Mouse (Mus musculus): ENCODE data around the gene Efna3. TPM values are rescaled to one million over a fixed set of nuclear protein-coding genes. Genes with fewer than 3 reads are reported as not detected.

The Efna3 gene
- polyA plus RNA-seq, 1 experiment from 2014 or later: 10.7 TPM

DNA sequence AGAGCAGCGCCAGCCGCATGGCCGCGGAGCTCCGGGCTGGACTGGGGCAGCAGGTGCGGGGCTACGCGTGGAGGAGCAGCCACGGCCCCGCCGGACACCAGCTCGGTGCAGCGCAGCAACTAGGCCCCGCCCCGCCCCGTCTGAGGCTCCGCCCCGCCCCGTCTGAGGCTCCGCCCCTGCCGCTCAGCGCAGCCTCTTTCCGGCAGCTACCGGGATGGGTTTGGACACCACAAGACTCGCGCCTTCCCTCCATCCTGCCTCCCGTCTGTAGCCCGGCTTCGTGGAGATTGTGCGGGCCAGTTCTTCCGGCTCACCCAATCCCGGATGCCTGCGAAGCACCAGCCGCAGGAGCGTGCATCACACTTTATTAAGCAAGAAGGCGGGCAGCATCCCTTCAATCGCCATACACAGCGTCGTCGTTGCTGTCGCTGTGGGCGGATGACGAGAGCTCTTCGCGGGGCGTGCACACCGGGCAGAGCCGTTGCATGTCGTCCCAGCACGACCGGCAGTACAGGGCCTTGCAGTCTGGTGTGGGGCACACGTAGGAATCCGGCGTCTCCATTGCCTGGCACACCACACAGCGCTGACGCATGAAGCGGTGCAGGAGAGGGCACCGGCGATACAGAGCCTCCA is 27.2 kb upstream of the Efna3 start, which contains the start of gene Adam15:
Adam15 (minus strand) TSS at position 128 of the 633 bp plus-strand sequence.
- Histone ChIP-seq H3K4me1 (replicated peaks) (peaks cover 49% of the 10 kb centered on the region), H3K27ac (peak within 1 kb of the TSS; percentile 86), H3K27me3 (ENCODE audit: insufficient read depth, poor library complexity, severe bottlenecking) (peaks cover 65% of the 10 kb centered on the region), H3K4me3 (peak within 1 kb of the TSS; percentile 73), H3K9me3 (no peaks in the 10 kb centered on the region), H3K36me3 (peaks cover 20% of the 10 kb centered on the region)
- peak; percentile 90 for DNase-seq (ENCODE audit: low spot score)
- WGBS: 1% methylated on average over 59 of the region's 59 CpGs

DNA sequence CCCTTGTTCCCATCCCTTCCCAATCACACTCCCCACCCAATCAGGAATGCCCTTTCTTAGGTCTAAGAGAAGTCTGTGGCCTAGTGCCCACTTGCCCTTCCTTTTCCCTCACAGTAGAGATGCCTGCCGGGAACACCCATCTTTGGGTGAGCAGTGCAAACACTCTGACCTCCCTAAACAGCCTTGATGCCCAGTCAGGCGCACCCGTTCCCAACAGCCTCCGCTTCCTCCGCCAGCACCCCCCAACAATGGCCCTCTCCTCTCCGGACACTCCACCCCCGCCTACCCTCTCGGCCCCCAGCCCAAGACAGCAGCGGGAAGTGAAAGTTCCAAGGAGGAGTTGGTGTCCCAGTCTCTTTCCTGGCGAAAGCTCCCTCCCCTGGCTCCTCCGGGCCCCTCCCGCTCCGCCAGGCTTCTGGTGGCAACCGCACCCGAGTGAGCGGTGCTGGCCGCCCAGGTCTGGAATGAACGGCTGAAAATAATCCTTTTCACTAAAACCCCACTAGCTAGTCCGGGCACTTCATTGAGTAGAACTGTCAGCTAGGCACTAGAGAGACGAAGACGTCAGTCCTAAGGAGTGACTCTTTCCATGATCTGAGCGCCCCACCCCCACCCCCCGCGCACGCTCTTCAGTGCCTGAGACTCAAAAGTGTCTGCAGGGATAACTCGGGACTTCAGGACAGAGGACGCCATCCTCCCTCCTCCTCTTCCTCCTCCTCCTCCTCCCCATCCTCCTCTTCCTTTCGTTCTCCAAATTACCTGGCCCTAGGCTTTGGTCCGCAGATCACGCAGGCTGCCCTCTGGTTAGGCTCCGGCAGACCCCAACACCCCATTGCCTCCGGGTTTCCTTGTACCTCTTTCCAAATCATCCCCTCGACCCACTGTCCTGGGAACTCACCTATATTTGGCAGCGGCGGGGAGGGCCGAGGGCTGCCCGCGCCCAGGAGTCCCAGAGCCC is 26.4 kb upstream of the Efna3 start:
- peak; percentile 25 for DNase-seq (ENCODE audit: low spot score)
- Histone ChIP-seq H3K27ac (peak overlapping the region; percentile 86), H3K4me3 (peak overlapping the region; percentile 73), H3K9me3 (no peaks in the 10 kb centered on the region), H3K36me3 (peaks cover 28% of the 10 kb centered on the region), H3K4me1 (replicated peaks) (peaks cover 46% of the 10 kb centered on the region), H3K27me3 (ENCODE audit: insufficient read depth, poor library complexity, severe bottlenecking) (peaks cover 65% of the 10 kb centered on the region)
- WGBS: under 1% methylated on average over 38 of the region's 38 CpGs

DNA sequence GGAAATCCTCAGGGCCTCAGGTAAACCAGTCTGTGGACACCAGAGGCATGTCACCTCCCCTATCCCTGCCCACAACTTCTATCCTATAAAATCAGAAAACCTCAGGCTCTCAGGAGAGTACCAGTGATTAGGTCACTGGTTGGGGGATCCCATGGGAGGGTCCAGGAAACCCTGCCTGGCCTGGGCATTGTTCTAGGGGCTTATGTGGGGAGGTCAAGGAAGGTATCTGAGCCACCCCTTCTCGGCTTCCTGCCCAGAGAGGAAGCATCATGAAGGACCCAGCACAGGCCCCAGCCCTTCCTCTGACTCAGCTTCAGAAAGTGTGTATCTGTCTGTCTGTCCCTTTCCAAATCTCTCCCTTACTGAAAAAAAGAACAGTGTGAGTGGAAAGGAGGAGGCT is 25.2 kb upstream of the Efna3 start:
- WGBS: 64% methylated on average over 1 of the region's 1 CpGs
- Histone ChIP-seq H3K9me3 (no peaks in the 10 kb centered on the region), H3K27me3 (ENCODE audit: insufficient read depth, poor library complexity, severe bottlenecking) (peaks cover 57% of the 10 kb centered on the region), H3K36me3 (peaks cover 41% of the 10 kb centered on the region), H3K4me1 (replicated peaks) (peaks cover 49% of the 10 kb centered on the region), H3K27ac (no peak overlapping the region), H3K4me3 (peak overlapping the region; percentile 73; the same call in 1 of the 2 replicates)
- DNase-seq (ENCODE audit: low spot score): no peak

DNA sequence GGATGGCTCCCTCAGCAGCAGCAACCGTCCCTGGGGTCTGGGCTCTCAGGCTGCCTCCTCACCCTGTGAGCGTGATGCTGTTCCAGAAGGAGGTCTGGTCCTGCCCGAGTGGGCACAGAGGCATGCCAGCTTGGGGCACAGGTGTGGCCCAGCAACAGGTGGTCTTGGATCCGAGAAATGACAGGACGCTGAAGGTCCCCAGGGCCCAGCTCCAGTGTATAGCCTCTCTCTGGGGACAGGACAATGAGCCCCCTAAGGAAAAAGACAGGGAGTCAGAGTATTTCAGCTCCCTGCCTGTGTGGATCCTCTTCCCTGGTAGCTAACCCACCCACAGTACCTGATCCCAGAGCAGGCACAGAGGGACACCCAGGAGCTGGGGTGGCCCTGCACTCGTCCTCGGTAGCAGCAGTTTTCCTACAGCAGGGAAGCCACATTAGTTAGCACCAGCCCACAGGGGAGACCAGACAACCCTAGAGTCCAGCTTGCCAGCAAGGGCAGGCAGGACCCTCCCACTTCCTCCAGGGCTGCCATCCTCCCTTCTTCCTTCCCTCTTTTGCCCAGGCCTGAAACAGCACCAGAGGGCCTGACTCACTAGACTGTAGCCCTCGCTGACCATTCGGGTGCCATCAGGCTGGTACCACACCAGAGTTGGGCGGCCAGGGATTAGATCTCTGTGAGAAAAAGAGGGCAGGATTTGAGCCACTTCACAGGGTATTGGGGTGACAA is 24.2 kb upstream of the Efna3 start:
- Histone ChIP-seq H3K9me3 (no peaks in the 10 kb centered on the region), H3K36me3 (peaks cover 50% of the 10 kb centered on the region), H3K27ac (no peak overlapping the region), H3K4me1 (replicated peaks) (peaks cover 40% of the 10 kb centered on the region), H3K4me3 (no peak overlapping the region), H3K27me3 (ENCODE audit: insufficient read depth, poor library complexity, severe bottlenecking) (peaks cover 48% of the 10 kb centered on the region)
- no peak for DNase-seq (ENCODE audit: low spot score)
- WGBS: 80% methylated on average over 10 of the region's 10 CpGs

DNA sequence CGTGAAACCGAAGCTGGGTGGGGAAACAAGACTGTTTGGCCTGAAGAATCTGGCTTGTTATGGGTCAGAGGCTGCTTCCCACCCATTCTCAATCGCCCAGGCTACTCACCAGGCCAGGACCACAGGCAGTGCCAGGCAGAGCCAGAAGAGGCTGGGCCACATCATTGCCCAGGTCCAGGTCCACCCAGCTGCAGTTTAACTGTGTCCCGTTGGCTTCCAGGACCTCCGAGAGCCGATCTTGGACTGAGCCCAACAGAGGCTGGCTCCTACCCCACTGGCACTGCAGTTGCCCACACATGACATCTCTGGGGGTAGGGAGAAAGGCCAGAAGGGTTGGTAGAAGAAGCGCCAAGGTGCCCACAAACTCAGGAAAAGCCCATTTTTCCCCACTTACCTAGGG is 20.5 kb upstream of the Efna3 start:
- H3K4me1 ChIP-seq (replicated peaks): peaks cover 41% of the 10 kb centered on the region
- H3K36me3 ChIP-seq: peaks cover 54% of the 10 kb centered on the region
- H3K27me3 ChIP-seq (ENCODE audit: insufficient read depth, poor library complexity, severe bottlenecking): peaks cover 17% of the 10 kb centered on the region
- 89% methylated on average over 7 of the region's 7 CpGs for WGBS
- no peak overlapping the region for H3K27ac ChIP-seq
- H3K9me3 ChIP-seq: no peaks in the 10 kb centered on the region
- no peak for DNase-seq (ENCODE audit: low spot score)
- no peak overlapping the region for H3K4me3 ChIP-seq

DNA sequence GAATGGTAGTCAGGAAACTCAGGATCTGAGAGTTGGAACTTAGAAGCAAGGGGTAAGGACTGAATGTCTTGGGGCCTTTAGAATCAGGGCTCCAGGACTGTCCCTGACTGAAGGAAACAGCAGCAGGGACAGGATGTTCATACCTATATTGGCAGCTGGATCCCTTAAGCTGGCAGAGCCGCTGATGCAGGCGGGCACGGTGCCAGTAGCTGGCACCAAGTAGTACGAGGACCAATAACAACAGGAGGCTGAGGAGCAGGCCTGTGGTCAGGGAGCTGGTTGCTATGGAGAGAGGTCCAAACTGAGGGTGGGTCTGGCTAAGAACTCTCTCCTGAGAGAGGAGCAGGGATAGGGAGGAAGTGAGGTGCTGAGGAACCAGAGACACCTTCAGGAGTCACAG is 19.0 kb upstream of the Efna3 start:
- peaks cover 2% of the 10 kb centered on the region; the same call in 1 of the 2 replicates for H3K27me3 ChIP-seq (ENCODE audit: insufficient read depth, poor library complexity, severe bottlenecking)
- no peak overlapping the region for H3K27ac ChIP-seq
- H3K36me3 ChIP-seq: peaks cover 49% of the 10 kb centered on the region
- 92% methylated on average over 4 of the region's 4 CpGs for WGBS
- DNase-seq (ENCODE audit: low spot score): no peak
- H3K4me1 ChIP-seq (replicated peaks): peaks cover 50% of the 10 kb centered on the region
- no peaks in the 10 kb centered on the region for H3K9me3 ChIP-seq
- no peak overlapping the region for H3K4me3 ChIP-seq

DNA sequence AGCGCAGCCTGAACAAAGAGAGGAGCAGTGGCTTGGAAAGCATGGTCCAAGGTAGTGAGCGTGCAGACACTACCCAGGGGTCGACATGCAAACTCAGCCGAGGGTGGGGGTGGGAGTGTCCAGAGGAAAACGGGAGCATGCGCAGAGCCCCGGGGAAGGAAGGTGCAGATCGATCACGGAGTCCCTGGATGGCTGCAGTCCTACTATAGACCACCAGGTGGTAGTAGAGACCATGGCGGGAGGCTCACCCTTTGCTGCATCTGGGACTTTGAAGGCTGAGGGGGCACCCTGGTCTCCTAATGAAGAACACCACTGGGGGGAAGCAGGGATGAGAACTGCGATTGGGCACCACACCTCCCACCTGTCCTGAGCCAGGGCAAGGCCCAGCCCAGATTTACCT is 17.7 kb upstream of the Efna3 start:
- H3K4me3 ChIP-seq: peak overlapping the region; percentile 89
- no peaks in the 10 kb centered on the region for H3K9me3 ChIP-seq
- peak; percentile 89 for DNase-seq (ENCODE audit: low spot score)
- peak overlapping the region; percentile 80 for H3K27ac ChIP-seq
- H3K4me1 ChIP-seq (replicated peaks): peaks cover 63% of the 10 kb centered on the region
- H3K36me3 ChIP-seq: peaks cover 38% of the 10 kb centered on the region
- WGBS: 4% methylated on average over 11 of the region's 11 CpGs
- H3K27me3 ChIP-seq (ENCODE audit: insufficient read depth, poor library complexity, severe bottlenecking): no peaks in the 10 kb centered on the region

DNA sequence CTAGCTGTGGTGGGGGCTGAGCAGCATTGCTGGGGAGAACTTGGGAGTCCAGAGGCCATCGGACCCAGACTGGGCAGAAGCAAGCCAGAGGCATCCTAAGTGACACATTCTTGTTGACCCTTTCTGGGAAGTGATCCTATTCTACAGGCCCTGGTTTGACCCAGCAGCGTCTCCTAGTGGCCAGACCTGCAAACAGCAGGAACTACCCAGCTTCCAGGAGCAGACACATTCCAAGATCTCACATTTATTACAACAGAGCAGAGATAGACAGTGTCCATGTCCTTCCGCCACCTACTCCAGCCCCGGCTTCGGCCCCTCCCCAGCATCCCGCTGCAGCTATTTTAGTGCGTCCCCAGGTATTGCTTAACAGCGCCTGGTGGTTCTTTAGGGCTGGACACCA is 16.7 kb upstream of the Efna3 start:
- peak; percentile 91 for DNase-seq (ENCODE audit: low spot score)
- Histone ChIP-seq H3K9me3 (no peaks in the 10 kb centered on the region), H3K4me1 (replicated peaks) (peaks cover 72% of the 10 kb centered on the region), H3K36me3 (peaks cover 37% of the 10 kb centered on the region), H3K4me3 (peak overlapping the region; percentile 89), H3K27me3 (ENCODE audit: insufficient read depth, poor library complexity, severe bottlenecking) (0 out of 2 replicates have a peak, but pooled peaks cover 6% of the 10 kb centered on the region), H3K27ac (0 out of 2 replicates have a peak overlapping the region, but pooled peaks have one; percentile 31)
- 25% methylated on average over 8 of the region's 8 CpGs for WGBS

DNA sequence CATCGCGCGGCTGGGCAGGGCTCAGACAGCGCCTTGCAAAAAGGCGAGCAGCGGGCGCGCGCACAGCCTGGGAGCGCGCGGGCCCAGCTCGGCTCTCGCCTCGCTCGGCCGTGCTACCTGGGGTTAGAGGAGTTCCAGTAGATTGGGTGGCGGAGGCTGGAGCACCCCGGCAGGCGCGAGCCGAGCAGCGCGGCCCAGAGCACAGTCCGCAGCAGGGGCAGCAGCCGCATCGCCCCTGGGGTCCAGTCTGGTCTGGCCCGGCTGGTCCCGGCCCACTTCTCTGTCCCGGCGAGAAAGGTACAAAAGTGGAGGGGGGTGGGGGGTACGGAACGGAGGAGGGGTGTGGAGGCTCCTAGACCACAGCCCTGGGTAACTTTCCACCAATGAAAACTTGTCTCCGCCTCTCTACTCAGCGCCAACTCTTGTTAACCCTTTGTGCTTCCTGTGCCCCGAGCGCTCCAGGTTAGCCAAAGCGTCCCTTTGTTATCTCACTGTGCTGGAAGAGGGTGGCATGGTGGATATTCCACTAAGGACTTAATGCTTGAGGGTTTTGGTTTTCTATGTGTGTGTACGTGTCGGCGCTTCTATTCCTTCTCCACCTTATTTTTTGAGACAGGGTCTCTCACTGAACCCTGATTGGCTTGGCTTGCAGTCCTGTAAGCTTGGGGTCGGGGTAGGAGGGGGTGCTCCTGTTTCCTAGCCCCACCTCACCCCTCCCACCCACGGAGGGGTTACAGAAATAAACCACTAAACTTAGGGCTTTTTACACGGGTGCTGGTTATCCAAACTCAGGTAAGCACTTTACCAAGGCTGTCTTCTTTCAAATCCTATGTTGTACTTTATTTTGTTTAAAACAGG is 15.2 kb upstream of the Efna3 start, which contains the start of gene Efna4:
Efna4 (minus strand) TSS at position 308 of the 858 bp plus-strand sequence.
- H3K4me3 ChIP-seq: peak within 1 kb of the TSS; percentile 89
- under 1% methylated on average over 44 of the region's 44 CpGs for WGBS
- H3K36me3 ChIP-seq: peaks cover 37% of the 10 kb centered on the region
- peak within 1 kb of the TSS; percentile 98 for H3K27ac ChIP-seq
- peaks cover 78% of the 10 kb centered on the region for H3K4me1 ChIP-seq (replicated peaks)
- DNase-seq (ENCODE audit: low spot score): peak; percentile 83
- no peaks in the 10 kb centered on the region for H3K9me3 ChIP-seq
- peaks cover 15% of the 10 kb centered on the region; the same call in 1 of the 2 replicates for H3K27me3 ChIP-seq (ENCODE audit: insufficient read depth, poor library complexity, severe bottlenecking)

DNA sequence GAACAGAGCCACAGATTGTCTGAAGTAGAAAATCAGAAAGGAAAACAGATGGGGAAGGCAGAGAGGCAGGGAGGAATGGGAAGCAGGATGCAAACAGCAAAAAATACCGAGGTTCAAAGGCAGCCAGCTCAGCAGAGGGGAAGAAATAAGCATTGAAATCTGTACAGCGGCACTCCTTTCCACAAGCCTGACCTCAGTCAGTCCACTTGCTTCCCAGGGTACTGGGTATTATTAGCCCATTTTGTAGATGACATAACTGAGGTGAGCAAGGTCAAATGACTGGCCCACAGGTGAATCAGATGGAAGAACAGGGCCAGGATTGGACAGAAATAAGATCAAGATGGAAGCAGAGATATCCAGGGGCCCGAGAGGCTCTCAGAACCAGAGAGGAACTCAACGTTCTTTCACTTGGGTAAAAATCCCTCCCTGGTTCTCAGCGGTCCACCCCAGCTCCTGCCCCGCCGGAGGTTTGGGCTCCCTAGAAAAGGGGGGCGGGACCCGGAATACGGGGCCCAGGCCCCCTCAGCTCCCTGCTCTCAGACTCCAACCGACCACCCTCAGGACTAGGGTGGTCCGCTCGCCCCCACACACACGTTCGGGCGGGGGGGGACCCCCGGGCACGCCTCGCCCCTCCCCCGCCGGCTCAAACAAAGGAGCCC is 14.4 kb upstream of the Efna3 start:
- peaks cover 36% of the 10 kb centered on the region for H3K36me3 ChIP-seq
- peaks cover 86% of the 10 kb centered on the region for H3K4me1 ChIP-seq (replicated peaks)
- no peaks in the 10 kb centered on the region for H3K9me3 ChIP-seq
- peaks cover 19% of the 10 kb centered on the region; the same call in 1 of the 2 replicates for H3K27me3 ChIP-seq (ENCODE audit: insufficient read depth, poor library complexity, severe bottlenecking)
- H3K4me3 ChIP-seq: peak overlapping the region; percentile 89
- H3K27ac ChIP-seq: peak overlapping the region; percentile 98
- DNase-seq (ENCODE audit: low spot score): no peak
- WGBS: 1% methylated on average over 21 of the region's 21 CpGs

DNA sequence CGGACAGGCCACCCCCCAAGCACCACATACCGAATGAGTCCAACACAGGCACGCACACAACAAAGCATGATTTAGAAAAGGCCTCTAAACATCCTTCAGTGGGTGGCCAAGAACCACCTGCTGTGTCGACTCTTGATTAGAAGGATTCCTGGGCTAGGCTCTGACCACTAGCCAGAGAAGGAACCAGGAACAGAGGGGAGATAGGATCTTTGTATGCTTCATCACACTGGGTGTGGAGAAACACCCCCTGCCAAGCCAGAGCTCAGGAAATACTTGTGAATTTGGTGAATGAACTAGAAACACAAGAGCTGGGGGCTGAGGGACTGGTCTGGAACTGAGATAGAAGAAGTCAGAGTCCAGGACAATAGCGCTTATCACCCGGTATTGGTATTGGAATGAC is 13.8 kb upstream of the Efna3 start:
- Histone ChIP-seq H3K9me3 (no peaks in the 10 kb centered on the region), H3K27ac (peak overlapping the region; percentile 98), H3K4me1 (replicated peaks) (peaks cover 90% of the 10 kb centered on the region), H3K36me3 (peaks cover 30% of the 10 kb centered on the region), H3K4me3 (peak overlapping the region; percentile 89), H3K27me3 (ENCODE audit: insufficient read depth, poor library complexity, severe bottlenecking) (peaks cover 19% of the 10 kb centered on the region; the same call in 1 of the 2 replicates)
- 10% methylated on average over 6 of the region's 6 CpGs for WGBS
- no peak for DNase-seq (ENCODE audit: low spot score)
